Mouse (Mus musculus) olfactory bulb, adult 2 months (tissue): ENCODE measurements at regions not wholly inside any gene's neighbourhood (a gene's known extent, or its start where the extent isn't known, plus 50 kb on each side); places are given as distances from the start of the nearest gene placed in this dataset.

Experiments
- H3K27ac ChIP-seq: fragments of 200-500 bp; 2 replicates; pipeline ENCODE4 v1.5.1; 2012; ENCODE audit warnings: low read depth, low read length; ENCODE audit not compliant: insufficient read depth
- H3K4me1 ChIP-seq: fragments of 200-500 bp; 2 replicates; pipeline ENCODE4 v1.6.1; 2012; ENCODE audit warnings: low read length; ENCODE audit not compliant: control insufficient read depth, insufficient read depth
- H3K4me3 ChIP-seq: fragments of 200-500 bp; 2 replicates; pipeline ENCODE4 v1.5.1; 2012; ENCODE audit warnings: mild to moderate bottlenecking, low read depth, low read length, moderate library complexity; ENCODE audit not compliant: insufficient read depth
- CTCF ChIP-seq: fragments of 200-500 bp; IDR thresholded peaks from 2 replicates; pipeline ENCODE4 v1.5.1; 2012; ENCODE audit warnings: low read depth, mild to moderate bottlenecking, low read length, moderate library complexity; ENCODE audit not compliant: insufficient read depth
- POLR2A ChIP-seq: fragments of 200-500 bp; IDR thresholded peaks from 2 replicates; pipeline ENCODE4 v1.6.1; 2012; ENCODE audit warnings: mild to moderate bottlenecking, low read depth, low read length, moderate library complexity; ENCODE audit not compliant: insufficient read depth
- WGBS: fragments of 180-500 bp; shearing (Covaris S2); methylation state at CpG from one replicate; pipeline ENCODE4 v1.1.7; 2018; 5-methylcytosine and 5-hydroxymethylcytosine counted together

GRCm38 (mm10) chr15:51271632-51272312, 2612.9 kb upstream of the Gm7489 start:
- Histone ChIP-seq H3K4me3 (no peak overlapping the region), H3K4me1 (no peaks in the 10 kb centered on the region), H3K27ac (no peak overlapping the region)
- WGBS, result 50% methylated on average over 9 of the region's 9 CpGs
- TF ChIP-seq CTCF, result no peak
- no peak for TF ChIP-seq POLR2A

DNA sequence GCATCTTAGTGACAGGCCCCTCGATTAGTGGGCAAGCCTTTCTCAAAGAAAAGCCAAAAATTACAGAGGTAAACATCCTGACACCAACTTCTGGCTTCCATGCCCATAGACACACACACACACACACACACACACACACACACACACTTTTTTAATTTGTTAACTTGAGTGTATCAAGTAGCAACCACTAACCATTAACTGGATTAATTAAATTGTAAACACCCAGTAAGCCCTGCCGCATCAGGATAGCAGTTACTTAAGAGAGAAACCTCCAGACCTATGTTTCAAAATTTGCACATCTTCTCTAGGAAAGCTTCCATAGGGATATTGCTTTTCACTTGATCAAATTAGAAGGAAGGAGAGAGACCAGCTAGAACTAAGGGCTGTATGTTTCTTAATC, 2599.4 kb upstream of the Gm7489 start:
- WGBS, result 74% methylated on average over 2 of the region's 2 CpGs
- H3K4me3 ChIP-seq, result no peak overlapping the region
- TF ChIP-seq POLR2A, result no peak
- TF ChIP-seq CTCF, result no peak
- no peaks in the 10 kb centered on the region; the same call in 1 of the 2 replicates for H3K4me1 ChIP-seq
- no peak overlapping the region for H3K27ac ChIP-seq

DNA sequence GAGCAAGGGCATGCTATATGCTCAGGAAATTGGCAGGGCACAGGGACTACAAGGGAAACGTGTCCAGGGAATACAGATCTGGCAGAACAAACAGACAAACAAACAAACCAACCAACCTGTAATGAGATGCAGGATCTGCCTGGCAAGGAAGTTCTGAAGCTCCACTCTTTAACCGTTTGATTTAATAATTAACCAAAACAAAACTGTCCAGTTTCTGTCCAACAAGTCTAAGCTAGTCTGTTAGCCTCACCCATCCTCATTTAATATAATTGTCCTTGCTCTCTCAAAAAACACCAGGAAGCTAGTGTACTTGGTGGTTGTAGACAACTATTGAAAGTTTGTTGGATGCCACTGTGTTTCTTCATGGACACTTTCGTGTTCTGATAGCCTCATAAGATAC, 2598.4 kb upstream of the Gm7489 start:
- TF ChIP-seq CTCF, result no peak
- TF ChIP-seq POLR2A, result no peak
- Histone ChIP-seq H3K4me1 (no peaks in the 10 kb centered on the region; the same call in 1 of the 2 replicates), H3K27ac (no peak overlapping the region), H3K4me3 (no peak overlapping the region)
- 77% methylated on average over 3 of the region's 3 CpGs for WGBS

- Histone ChIP-seq H3K4me3 (no peak overlapping the region), H3K4me1 (no peaks in the 10 kb centered on the region; the same call in 1 of the 2 replicates), H3K27ac (no peak overlapping the region)
- TF ChIP-seq POLR2A (no peak), CTCF (no peak)
- 39% methylated on average over 9 of the region's 9 CpGs for WGBS
These were observed 2595.7 kb upstream of the Gm7489 start for GRCm38 (mm10) chr15:51288911-51289432.

- Histone ChIP-seq H3K27ac (no peak overlapping the region), H3K4me3 (no peak overlapping the region), H3K4me1 (no peaks in the 10 kb centered on the region; the same call in 1 of the 2 replicates)
- TF ChIP-seq POLR2A (no peak), CTCF (no peak)
- 78% methylated on average over 9 of the region's 9 CpGs for WGBS
These were observed 2594.8 kb upstream of the Gm7489 start for GRCm38 (mm10) chr15:51289916-51290315.

- Histone ChIP-seq H3K4me1 (no peaks in the 10 kb centered on the region), H3K27ac (no peak overlapping the region), H3K4me3 (no peak overlapping the region)
- TF ChIP-seq POLR2A (no peak), CTCF (no peak)
- WGBS, result 97% methylated on average over 6 of the region's 6 CpGs
These were observed 2593.5 kb upstream of the Gm7489 start for GRCm38 (mm10) chr15:51291183-51291582.

GRCm38 (mm10) chr15:51296841-51297240, 2587.9 kb upstream of the Gm7489 start:
- H3K27ac ChIP-seq, result no peak overlapping the region
- no peak overlapping the region for H3K4me3 ChIP-seq
- no peak for TF ChIP-seq CTCF
- no peak for TF ChIP-seq POLR2A
- no peaks in the 10 kb centered on the region for H3K4me1 ChIP-seq

GRCm38 (mm10) chr15:51318072-51318471, 2566.6 kb upstream of the Gm7489 start:
- H3K4me3 ChIP-seq, result no peak overlapping the region
- 94% methylated on average over 1 of the region's 1 CpGs for WGBS
- no peak overlapping the region for H3K27ac ChIP-seq
- no peak for TF ChIP-seq POLR2A
- TF ChIP-seq CTCF, result no peak
- H3K4me1 ChIP-seq, result no peaks in the 10 kb centered on the region

GRCm38 (mm10) chr15:51318760-51319159, 2565.9 kb upstream of the Gm7489 start:
- 83% methylated on average over 2 of the region's 2 CpGs for WGBS
- H3K4me1 ChIP-seq, result no peaks in the 10 kb centered on the region
- no peak for TF ChIP-seq POLR2A
- TF ChIP-seq CTCF, result no peak
- no peak overlapping the region for H3K27ac ChIP-seq
- no peak overlapping the region for H3K4me3 ChIP-seq
